ENCODE assay signal across 8 mouse cellular contexts in genomic region chr10:117731244-117732101, GRCm38 (mm10). TPM values are rescaled to one million over a fixed set of nuclear protein-coding genes. Genes with fewer than 3 reads are reported as not detected.
A peak's percentile ranks its signal among the peaks of the same experiment; 100 is the strongest.
DNase-seq lines count a peak whose midpoint lies in the region; ATAC-seq lines count a peak whose summit lies in the region.

No protein-coding gene starts in this region.

- ATAC-seq in activated CD4-positive, CD25-positive, alpha-beta regulatory T cell, adult 4 months, result peak; percentile 76
- ATAC-seq in erythroid progenitor cell, adult 5-6 weeks (replicated peaks; ENCODE audit: low FRiP score, poor library complexity, severe bottlenecking), result peak; percentile 75

- peak; percentile 29 to 41 for DNase-seq in cerebellum, postnatal 14 days
- no peak for DNase-seq in cerebellum, adult 11-12 months
- DNase-seq in 3134 (ENCODE audit: extremely low read depth, insufficient read length, low spot score), result peak; percentile 47
- DNase-seq in kidney, postnatal 10 days, result peak; percentile 81
- DNase-seq in lung, postnatal 36 days, result peak; percentile 88
- DNase-seq in testis, postnatal 14 days (ENCODE audit: low spot score), result peak; percentile 46

RNA-seq across cellular contexts. Expression of gene Slc35e3, which starts 14.7 kb away (rescaled TPM):
- polyA plus RNA-seq in activated CD4-positive, CD25-positive, alpha-beta regulatory T cell, adult 4 months (2017; shearing (Covaris generic)), result 1 to 10 TPM; 1.7 TPM
- total RNA-seq in erythroid progenitor cell, adult 5-6 weeks (2015; ENCODE audit: low replicate concordance), result 1.8 TPM in 1 of 2 replicates, not detected in the other
- 2.3 TPM in 1 of 2 replicates, not detected in the other for total RNA-seq in erythroid progenitor cell, adult 5-6 weeks (2017; ENCODE audit: low replicate concordance)

RNA-seq across cellular contexts. Expression of gene Mdm2, which starts 20.9 kb away (rescaled TPM):
- polyA plus RNA-seq in activated CD4-positive, CD25-positive, alpha-beta regulatory T cell, adult 4 months (2017; shearing (Covaris generic)), result 10 to 100 TPM; 44.4 to 62.8 TPM
- 82.2 and 84.7 TPM in 2 replicates for total RNA-seq in erythroid progenitor cell, adult 5-6 weeks (2015; ENCODE audit: low replicate concordance)
- 64.4 and 82.0 TPM in 2 replicates for total RNA-seq in erythroid progenitor cell, adult 5-6 weeks (2017; ENCODE audit: low replicate concordance)
